Mouse (Mus musculus) c-Kit-positive CD71-positive TER-119-positive erythroid progenitor cells, embryonic 14.5 days (primary cell): ENCODE measurements around the gene Nrg4.
"Not testable (repeated sequence)": the region's sequence is repeated elsewhere in the genome, so short reads cannot be mapped to it uniquely, and the experiment has no call there.

ENCODE experiments used
- DNase-seq: peaks from one replicate; pipeline ENCODE4 v3.0.0-alpha.2; 2013; ENCODE audit warnings: low spot score

Nrg4 gene

DNA sequence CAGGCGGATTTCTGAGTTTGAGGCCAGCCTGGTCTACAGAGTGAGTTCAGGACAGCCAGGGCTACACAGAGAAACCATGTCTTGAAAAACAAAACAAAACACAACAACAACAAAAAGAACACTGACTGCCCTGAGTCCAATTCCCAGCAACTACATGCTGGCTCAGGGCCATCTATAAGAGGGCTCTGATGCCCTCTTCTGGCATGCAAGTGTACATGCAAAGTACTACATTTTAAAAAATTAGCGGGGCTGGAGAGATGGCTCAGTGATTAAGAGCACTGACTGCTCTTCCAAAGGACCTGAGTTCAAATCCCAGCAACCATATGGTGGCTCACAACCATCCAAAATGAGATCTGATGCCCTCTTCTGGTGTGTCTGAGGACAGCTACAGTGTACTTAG, 74.5 kb downstream of the Nrg4 start:
- not testable (repeated sequence) for DNase-seq

DNA sequence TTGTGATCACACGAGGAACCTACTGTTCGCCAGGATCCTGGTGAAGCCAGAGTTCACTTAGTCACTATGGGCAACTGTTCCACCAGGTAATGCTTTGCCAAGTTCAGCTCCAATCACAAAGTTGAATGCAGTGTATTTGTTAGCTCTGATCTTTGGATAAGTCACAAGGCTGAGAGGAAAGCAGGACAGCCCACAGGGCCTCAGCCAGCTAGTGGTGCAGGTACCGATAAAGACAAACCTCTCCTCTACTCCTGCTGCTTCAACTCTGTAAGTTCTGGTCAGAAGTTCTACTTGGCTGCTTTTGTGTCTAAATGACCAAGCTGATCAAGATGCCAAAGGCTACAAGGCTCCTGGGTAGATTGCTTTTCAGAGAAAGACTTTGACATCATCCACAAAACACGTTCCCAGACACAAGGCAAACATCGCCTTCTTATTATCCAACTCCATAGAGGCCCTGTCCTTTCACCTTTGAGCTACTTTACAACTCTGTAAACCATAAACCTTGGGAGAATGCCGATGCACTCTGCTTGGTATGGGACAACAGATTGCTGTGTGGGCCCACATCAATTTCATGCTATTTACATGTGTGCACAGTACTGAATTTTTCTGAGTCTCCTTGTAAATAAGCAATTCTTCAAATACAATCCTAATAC, 75.9 kb downstream of the Nrg4 start:
- DNase-seq, result no peak

DNA sequence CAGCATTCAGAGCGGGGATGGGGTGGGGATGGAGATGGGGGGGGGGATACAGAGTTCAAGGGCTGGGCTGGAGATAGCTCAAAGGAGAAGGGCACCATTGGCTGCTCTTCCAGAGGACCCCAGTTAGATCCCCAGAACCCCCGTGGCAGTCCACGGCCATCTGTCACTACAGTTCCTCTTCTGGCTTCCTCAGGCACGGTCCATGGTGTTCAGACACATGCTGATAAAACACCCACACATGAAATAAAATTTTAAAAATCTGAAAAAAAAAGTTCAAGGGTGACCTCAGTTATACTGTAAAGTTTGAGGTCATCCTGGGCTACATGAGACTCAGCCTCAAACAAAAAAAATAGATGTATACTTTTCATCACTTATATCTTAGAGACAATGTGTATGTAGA, 78.2 kb downstream of the Nrg4 start:
- no peak for DNase-seq

DNA sequence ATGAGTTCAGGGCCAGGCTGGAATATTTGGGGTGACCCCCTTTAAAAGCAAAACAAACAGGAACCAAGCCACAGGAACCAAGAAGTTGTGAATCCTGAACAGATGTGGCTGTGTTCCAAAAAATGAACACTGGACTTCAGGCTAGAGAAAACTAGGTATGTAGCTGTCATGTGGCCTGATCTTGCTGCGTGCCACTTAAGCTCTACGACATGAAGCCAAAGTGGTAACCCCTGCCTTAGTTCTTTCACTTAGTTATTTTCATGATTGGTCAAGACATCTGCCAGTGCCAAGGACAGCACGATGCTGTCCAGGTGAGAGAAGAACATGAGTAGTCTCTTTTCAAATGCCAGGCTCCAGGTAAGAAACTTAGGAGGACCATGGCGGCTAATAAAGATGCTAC, 79.7 kb downstream of the Nrg4 start:
- DNase-seq, result no peak

DNA sequence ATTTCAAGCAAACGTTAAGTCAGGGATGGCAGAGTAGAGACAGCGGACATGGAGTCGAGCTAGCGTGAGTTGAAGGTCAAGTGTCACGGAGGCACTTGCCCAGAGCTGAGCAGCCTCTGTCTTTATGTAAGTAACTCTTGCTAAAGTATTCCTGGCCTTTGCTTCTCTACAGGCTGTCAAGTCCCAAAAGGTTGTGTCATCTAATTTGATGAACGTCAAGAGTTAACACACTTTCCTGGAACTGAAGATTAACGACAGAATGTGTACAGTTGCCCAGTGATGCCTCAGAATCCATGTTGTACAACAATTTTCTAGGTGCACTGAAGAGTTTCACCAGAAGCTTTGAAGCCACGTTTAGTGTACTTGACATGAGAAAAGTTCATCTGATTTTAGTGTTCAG, 80.2 kb downstream of the Nrg4 start:
- DNase-seq, result no peak

DNA sequence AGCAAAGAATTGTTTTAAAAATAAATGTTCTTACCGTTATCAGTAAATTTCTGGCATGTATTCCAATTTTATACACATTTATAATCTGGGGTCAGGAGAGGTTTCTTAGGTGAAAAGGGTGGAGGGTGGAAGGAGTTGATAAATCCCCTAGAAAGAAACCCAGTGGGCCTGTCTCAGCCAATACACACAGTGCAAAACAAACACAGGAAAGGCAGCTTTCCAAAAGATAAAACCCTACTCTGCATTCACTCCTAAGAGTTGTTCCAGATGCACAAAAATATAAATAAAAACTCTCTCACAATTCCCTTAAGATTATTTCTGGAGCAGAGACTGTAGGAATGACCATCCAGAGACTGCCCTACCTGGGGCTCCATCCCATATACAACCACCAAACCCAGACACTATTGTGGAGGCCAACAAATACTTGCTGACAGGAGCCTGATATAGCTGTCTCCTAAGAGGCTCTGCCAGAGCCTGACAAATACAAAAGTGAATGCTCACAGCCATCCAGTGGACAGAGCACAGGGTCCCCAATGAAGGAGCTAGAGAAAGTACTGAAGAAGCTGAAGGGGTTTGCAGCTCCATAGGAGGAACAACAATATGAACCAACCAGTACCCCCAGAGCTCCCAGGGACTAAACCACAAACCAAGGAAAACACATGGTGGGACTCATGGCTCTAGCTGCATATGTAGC, 81.4 kb downstream of the Nrg4 start:
- not testable (repeated sequence) for DNase-seq

DNA sequence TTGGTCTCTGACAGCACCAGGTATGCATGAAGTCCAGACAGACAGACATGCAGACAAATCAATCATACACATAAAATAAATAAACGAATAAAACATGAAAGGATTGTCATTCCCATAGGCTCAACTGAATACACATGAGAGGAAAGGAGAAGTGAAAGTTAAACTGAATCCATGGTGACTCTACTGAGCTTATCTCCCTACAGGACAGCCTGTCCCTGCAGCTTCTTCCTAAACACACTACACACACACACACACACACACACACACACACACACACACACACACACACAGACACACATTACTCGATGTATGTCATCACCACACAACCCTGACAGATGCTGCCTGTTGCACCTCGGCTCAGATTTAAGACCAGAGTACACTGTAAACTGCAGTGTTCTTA, 82.6 kb downstream of the Nrg4 start:
- no peak for DNase-seq

DNA sequence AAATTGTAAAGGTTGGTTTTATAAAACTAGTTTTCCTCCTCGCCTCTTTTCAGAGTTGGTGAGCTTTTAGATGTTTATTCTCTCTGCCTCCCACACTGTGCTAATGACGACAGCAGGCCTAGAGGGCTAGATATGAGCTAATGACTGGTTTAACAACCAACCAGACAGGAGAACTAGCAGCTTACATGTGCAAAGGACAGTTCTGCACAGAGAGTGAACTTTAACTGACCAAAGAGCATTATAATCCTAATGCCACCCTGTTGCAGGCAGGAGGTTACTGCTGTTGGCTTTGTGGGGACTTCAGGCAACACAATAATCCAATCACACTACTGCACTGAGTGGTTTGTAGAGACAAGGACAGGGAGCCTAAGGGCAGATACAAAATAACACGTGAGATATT, 83.4 kb downstream of the Nrg4 start:
- DNase-seq, result no peak

DNA sequence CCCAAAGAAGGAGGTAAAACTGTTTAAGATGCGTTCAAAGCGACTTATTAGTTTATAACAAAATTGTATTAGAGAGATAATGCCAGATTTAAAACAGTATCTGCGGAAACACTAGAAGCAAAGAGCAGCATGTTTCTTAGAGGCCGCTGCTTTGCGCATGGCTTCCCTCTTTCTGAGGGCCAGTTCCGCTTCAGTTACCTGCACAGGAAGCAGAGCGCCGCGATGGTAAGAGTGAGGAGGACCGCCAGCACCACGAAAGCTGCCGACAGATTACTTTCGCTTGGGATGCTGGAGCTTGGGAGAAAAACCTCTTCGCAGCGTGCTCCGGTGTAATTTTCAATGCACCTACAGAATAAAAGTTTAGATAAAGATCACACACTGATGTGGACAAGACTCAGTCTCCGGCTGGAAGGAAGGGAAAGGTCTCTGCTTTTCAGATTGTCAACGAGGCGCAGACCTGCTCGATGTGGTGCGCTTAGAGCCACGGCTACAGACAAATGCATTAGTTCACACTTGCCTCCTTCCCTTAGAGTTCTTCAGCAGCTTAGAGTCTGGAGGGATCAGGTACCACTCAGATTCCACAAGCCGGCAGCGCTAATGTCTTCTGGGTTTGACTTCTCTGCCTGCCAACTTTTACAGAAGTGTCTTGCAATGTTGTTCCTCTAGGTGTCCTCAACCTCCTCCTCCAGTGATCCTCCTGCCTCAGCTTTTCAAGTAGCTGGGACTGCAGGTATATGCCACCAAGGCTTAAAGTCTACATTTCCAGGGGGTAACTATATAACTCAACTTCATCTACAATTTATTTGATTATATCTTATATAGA, 84.6 kb downstream of the Nrg4 start:
- DNase-seq, result no peak

DNA sequence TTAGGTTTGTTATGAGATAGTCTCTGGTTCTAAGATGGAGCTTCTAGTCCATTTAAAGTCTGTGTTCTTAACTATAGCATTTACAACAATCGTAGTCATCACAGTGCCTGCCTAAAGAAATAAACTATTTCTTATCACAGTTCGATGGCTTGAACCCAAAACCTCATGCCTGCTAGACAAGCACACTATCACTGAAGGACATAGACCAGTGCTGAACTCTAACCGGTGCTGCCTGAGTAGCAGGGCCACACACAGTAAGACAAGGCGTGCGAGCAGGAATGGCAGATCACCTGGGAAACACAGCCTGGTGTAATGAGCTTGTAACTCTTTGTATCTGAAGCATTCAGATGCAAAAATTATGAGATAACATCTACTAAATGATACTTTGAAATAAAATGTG, 85.8 kb downstream of the Nrg4 start:
- DNase-seq, result no peak

DNA sequence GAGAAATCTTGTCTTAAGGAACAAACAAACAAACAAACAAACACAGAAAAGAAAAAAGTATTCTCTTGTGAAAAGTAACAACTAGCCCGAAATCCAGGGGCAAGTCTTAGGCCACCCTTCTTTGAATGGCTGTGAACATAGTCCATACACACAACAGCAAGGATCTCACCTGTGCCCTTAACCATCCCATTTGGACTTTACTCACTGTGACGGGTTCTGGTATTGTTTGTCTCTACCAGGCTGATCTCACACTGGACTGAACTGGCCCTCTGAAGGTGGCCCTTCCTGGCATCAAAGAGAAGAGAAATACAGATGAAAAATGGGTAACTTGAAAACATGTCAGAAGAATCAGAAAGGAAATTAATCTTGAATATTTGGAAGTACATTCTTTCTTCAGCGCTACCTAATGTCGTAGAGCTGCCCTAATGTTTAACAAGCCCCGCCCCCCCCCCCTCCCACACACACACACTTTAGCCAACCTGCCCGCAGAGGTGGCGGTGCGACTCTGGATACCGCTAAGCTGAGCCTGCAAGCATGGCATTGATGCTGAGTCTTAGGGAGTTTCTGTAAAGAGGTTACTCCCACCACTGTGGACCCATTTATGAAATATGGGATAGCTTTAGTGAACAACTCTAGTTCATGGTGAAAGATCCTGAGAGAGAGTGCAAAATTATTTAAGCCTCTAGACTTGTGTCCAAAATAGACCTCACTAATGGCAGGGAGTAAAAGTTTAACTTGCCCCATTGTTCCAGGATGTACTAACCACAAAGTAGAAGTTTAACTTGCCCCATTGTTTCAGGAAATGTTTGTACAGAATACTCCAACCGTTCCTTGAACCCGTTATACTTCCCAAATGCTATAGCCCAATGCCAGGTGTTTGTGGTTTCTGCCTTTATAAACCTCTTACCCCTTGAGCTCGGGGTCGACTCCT, 90.1 kb downstream of the Nrg4 start:
- no peak for DNase-seq

DNA sequence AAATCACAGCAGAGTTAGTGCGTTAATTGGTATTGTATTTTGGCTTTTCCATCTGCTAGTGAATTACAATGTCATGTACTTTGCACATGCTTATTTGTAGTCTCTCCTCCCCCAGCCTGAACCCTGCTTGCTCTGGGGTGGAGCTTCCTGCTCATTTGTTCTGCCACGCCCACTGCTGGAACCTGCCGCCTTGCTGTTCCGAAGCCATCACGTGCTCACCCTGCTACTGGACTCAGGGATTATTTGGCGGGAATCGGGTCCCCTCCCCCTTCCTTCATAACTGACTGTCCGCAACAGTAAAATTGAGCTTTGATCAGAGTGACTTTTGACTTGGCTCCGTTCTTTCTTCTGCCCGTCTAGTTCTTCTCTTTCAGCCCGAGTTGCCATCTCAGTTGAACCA, 93.6 kb downstream of the Nrg4 start:
- DNase-seq, result not testable (repeated sequence)

DNA sequence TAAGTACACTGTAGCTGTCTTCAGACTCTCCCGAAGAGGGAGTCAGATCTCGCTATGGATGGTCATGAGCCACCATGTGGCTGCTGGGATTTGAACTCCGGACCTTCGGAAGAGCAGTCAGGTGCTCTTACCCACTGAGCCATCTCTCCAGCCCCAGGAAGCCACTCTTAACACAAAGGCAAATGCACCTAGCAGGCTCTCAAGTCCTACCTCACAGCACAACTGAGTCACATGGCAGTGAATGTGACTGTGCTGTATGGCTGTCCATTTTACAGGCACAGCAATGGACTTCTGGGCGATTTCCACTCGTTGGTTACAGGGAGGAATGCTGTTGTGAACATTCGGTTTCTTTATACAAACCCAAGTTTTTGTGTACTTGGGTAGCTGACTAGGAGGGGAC, 94.1 kb downstream of the Nrg4 start:
- no peak for DNase-seq

DNA sequence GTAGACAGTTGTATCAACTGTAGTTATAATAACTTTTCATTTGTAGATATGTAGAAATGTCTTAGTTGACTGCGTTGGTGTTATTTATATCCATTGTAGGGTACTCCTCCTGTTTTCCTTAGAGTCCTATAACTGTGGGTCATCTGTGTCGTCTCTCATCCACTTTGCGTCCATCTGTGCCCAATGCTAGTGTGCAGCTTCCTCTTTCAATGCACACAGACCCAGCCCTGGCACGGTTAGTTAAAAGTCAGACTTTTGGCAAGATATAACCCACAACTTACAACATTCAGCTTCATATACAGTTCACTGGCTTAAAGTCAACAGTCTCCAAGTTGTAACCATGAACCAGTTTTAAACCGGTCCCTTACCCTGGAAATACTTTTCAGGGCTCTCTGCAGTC, 94.5 kb downstream of the Nrg4 start:
- no peak for DNase-seq

DNA sequence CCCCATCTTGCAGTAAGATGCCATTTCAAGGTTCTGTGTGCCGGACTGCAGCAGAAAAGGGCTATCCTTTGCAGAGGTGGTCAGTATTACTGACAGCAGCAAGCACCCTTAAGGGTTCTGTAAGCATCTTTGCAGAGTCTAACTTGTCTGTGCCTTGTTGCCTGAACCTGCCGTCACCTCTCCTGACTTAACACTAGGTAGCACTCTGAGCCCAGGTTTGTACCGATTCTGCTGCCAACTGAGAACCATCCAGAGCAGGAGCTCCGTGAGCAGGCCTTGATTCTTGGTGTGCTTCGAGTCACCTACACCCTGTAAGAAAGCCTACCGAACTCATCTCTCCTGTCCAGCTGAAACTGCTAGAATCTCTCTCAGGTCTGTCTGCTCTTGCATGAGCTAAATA, 95.1 kb downstream of the Nrg4 start:
- no peak for DNase-seq

DNA sequence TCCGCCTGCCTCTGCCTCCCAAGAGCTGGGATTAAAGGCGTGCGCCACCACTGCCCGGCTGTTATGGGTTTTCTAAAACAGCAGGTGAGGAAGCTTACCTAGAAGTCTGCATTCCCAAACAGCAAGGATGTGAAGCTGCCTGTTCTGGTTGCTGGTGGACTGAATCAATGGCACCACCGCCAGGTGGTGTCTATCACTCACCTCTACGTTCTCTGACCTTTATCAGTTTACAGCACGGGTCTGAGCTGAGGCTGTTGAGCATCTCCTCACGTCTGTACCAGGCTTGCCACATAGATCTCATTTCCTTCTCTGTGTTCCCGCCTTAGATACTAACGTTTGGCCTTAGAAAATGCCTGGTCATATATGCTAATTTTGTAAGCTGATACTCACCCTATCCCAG, 97.6 kb downstream of the Nrg4 start:
- DNase-seq, result no peak

DNA sequence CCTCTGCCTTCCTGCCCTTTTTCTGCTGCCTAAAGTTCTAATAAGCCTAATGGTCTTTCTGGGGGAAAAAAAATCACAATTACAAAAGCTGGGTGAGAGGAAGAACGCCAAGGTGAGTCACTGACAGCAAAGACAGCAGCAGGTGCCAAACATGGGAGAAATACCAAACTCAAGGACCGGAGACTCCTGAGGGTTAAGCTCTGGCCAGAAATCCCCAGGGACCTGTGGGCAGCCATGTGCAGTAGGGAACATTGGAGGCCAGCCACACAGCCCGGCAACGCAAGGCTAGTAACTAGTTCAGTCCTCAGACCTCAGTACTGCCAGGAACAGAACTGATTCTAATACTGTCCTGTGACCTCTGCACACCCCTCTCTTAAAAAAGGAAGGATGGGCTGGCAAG, 98.5 kb downstream of the Nrg4 start:
- DNase-seq, result no peak

DNA sequence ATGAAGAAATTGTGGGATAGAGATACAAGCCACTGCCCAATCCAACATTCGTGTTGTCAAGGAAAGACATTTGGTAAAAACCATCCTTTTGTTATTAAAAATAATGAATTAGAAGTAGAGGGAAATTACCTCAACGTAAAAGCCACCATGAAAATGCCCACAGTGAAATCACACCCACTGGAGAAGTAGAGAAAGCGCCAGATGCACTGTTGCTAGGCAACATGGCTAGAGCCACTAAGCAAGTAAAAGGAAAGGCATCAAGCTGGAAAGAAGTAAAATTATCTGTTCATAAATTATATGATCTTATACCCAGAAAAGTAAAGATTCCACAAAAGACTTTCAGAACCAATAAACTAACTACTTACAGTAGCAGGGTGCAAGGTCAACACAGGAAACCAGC, 100.4 kb downstream of the Nrg4 start:
- DNase-seq, result no peak

DNA sequence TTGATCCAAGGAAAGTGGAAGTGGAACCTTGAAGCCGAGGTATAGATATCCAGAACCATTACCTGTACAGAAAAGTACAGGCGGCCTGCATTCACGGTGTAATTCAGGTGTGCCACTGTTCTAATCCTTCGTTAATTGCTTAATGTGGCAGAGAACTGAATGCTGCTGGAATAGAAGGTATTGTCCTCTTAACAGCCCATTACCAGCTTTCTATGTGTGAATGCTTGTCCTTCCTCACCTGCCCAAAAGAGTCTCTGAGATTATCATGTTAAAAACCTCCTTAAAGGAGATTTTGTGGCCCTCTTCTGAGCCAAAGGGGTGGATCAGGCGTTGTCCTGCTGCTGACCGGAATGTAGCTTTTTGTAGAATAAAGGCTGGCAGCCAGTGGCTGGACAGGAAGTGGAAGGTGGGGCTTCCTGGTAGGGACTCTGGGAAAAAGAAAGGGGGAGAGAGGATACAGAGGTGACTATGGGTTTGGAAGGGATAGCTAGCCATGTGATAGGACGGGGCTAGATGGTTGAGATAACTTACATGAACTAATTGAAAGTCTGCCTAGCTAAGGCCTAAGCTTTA, 101.4 kb downstream of the Nrg4 start:
- no peak for DNase-seq

DNA sequence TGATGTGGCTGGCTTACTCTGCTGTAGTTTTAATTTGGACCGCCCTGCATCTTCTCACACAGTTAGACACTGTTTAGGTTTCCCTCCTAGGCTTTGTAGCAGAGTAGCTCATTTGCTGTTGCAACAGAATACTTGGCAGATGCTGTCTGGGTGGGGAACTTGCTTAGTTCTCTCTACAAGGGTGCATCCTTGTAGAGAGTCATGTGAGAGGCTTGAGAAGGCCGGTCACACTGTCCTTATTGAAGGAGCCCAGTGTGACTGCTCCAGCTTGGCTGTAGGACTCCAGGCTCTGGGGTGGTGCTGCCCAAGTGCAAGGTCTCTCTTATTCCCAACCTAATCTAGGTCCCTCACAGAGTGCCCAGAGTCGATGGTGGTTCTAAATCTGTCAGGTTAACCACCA, 109.3 kb downstream of the Nrg4 start:
- DNase-seq, result no peak

DNA sequence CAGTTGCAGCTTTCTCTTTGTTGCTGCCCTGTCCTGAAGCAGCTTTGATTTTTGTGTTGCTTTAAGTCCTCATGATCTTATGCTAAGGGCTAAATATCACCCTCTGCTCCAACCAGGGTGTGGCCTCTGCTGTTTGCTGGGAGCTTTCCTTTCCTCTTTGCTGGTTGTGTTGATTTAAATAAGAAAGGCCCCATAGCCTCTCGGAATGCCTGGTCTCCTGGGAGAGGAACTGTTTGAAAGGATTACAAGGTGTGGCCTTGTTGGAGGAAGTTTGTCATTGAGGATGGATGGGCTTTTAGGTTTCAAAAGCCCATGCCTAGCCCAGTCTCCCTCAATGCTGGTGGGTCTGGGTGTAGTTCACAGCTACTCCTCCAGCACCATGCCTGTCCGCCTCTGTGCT, 110.6 kb downstream of the Nrg4 start:
- DNase-seq, result no peak

DNA sequence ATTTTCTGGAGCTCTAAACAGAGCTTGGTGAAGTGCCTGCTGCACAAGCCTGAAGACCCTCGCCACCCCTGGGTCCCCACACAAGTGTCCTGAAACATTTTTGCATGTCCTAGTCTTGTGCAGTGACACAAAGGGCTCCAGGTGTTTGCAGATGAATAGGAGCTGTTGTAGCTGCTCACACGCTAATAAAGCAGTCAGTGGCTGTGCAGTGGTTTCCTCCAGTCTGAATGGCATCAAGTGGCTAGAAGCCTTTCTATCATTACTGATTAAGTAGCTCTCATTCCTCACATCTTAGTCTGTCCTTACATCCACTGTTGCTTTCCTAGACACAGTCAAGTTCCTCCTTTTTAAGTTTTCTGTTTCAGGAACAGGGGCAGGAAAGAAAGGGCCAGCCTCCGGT, 111.0 kb downstream of the Nrg4 start:
- no peak for DNase-seq
